Mouse (Mus musculus): ENCODE data around the gene Bcam. TPM values are rescaled to one million over a fixed set of nuclear protein-coding genes. Genes with fewer than 3 reads are reported as not detected.

Bcam gene
- polyA plus RNA-seq, 1 experiment from 2014 or later: 8.8 TPM

DNA sequence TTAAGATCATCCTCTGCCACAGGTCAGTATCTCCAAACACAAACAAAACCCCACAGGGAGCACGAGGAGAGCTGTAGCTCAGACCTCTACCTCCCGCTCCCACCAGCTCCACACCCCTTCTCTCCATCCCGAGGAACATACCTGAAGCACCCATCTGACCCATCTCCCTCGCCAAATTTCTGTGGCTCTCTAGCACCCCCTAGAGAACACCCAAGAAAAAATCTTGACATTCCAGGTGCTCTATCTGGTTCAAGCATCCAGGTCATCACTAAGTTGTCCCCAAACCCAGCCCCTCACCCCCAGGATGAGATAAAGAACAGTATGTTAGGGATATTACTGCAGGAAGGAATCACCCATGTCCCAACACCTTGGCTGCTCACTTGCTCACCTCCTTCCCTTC lies 57.6 kb downstream of the Bcam start:
- ATAC-seq: no peak
- Histone ChIP-seq H3K9me3 (ENCODE audit: low read length) (no peaks in the 10 kb centered on the region), H3K4me1 (ENCODE audit: insufficient read depth) (peaks cover 24% of the 10 kb centered on the region), H3K4me2 (ENCODE audit: low read depth, low read length) (no peak overlapping the region), H3K4me3 (ENCODE audit: low read depth, low read length) (no peak overlapping the region), H3K9ac (replicated peaks) (no peak overlapping the region), H3K27me3 (ENCODE audit: insufficient read depth, low read length) (no peaks in the 10 kb centered on the region), H3K36me3 (replicated peaks; ENCODE audit: insufficient read depth, low read length) (peaks cover 37% of the 10 kb centered on the region), H3K27ac (ENCODE audit: low read depth) (no peak overlapping the region)
- peak; percentile 55 for DNase-seq
- no peak for TF ChIP-seq EP300 (IDR thresholded peaks at IDR 0.05; ENCODE audit: low read depth)
- TF ChIP-seq CTCF (IDR thresholded peaks at IDR 0.05; ENCODE audit: low read depth): peak; percentile 66
- WGBS (ENCODE audit: insufficient replicate concordance): 41% methylated on average over 4 of the region's 4 CpGs

GRCm38 (mm10) chr7:19712414-19712813 lies 58.4 kb downstream of the Bcam start:
- no peak for DNase-seq
- Histone ChIP-seq H3K4me2 (ENCODE audit: low read depth, low read length) (no peak overlapping the region), H3K36me3 (replicated peaks; ENCODE audit: insufficient read depth, low read length) (peaks cover 37% of the 10 kb centered on the region), H3K27me3 (ENCODE audit: insufficient read depth, low read length) (no peaks in the 10 kb centered on the region), H3K4me3 (ENCODE audit: low read depth, low read length) (no peak overlapping the region), H3K9me3 (ENCODE audit: low read length) (no peaks in the 10 kb centered on the region), H3K9ac (replicated peaks) (no peak overlapping the region), H3K27ac (ENCODE audit: low read depth) (no peak overlapping the region), H3K4me1 (ENCODE audit: insufficient read depth) (peaks cover 24% of the 10 kb centered on the region)
- ATAC-seq: no peak
- peak; percentile 63 for TF ChIP-seq CTCF (IDR thresholded peaks at IDR 0.05; ENCODE audit: low read depth)
- TF ChIP-seq EP300 (IDR thresholded peaks at IDR 0.05; ENCODE audit: low read depth): no peak
- 63% methylated on average over 4 of the region's 4 CpGs for WGBS (ENCODE audit: insufficient replicate concordance)

- TF ChIP-seq EP300 (IDR thresholded peaks at IDR 0.05; ENCODE audit: low read depth) (no peak), CTCF (IDR thresholded peaks at IDR 0.05; ENCODE audit: low read depth) (no peak)
Measured at GRCm38 (mm10) chr7:19710650-19711049, 60.2 kb downstream of the Bcam start.

More at GRCm38 (mm10) chr7:19710650-19711049, 60.2 kb downstream of the Bcam start:
- ATAC-seq: no peak
- Histone ChIP-seq H3K9ac (replicated peaks) (no peak overlapping the region), H3K4me2 (ENCODE audit: low read depth, low read length) (no peak overlapping the region), H3K4me1 (ENCODE audit: insufficient read depth) (peaks cover 16% of the 10 kb centered on the region), H3K27ac (ENCODE audit: low read depth) (no peak overlapping the region), H3K4me3 (ENCODE audit: low read depth, low read length) (no peak overlapping the region), H3K27me3 (ENCODE audit: insufficient read depth, low read length) (no peaks in the 10 kb centered on the region), H3K36me3 (replicated peaks; ENCODE audit: insufficient read depth, low read length) (peaks cover 44% of the 10 kb centered on the region), H3K9me3 (ENCODE audit: low read length) (no peaks in the 10 kb centered on the region)
- WGBS (ENCODE audit: insufficient replicate concordance): 84% methylated on average over 10 of the region's 10 CpGs
- DNase-seq: no peak

Other genes starting within 250 kb of the Bcam start
- 8.1 and 8.3 TPM in 2 replicates for gene Ppp1r37, start 207.9 kb downstream of the Bcam start, polyA plus RNA-seq (2015; fragmentation: Nextera tagmentation; extraction: Ambion mirVana)
- 0.89 and 1.2 TPM in 2 replicates for gene Zfp296, start 193.7 kb downstream of the Bcam start, polyA plus RNA-seq (2015; fragmentation: Nextera tagmentation; extraction: Ambion mirVana)
- gene Gemin7, start 193.4 kb downstream of the Bcam start, polyA plus RNA-seq (2015; fragmentation: Nextera tagmentation; extraction: Ambion mirVana): 61.7 and 66.9 TPM in 2 replicates
- gene Clasrp, start 166.5 kb downstream of the Bcam start, polyA plus RNA-seq (2015; fragmentation: Nextera tagmentation; extraction: Ambion mirVana): 7.6 and 8.1 TPM in 2 replicates
- 2.2 and 2.3 TPM in 2 replicates for gene Relb, start 141.6 kb downstream of the Bcam start, polyA plus RNA-seq (2015; fragmentation: Nextera tagmentation; extraction: Ambion mirVana)
- gene Clptm1, start 106.0 kb downstream of the Bcam start, polyA plus RNA-seq (2015; fragmentation: Nextera tagmentation; extraction: Ambion mirVana): 40.3 and 44.4 TPM in 2 replicates
- gene Apoc2, start 93.1 kb downstream of the Bcam start, polyA plus RNA-seq (2015; fragmentation: Nextera tagmentation; extraction: Ambion mirVana): 2,864 and 3,070 TPM in 2 replicates
- 187 and 234 TPM in 2 replicates for gene Gm44805, start 89.6 kb downstream of the Bcam start, polyA plus RNA-seq (2015; fragmentation: Nextera tagmentation; extraction: Ambion mirVana)
- 2,808 and 2,914 TPM in 2 replicates for gene Apoc4, start 89.5 kb downstream of the Bcam start, polyA plus RNA-seq (2015; fragmentation: Nextera tagmentation; extraction: Ambion mirVana)
- gene Apoc1, start 78.4 kb downstream of the Bcam start, polyA plus RNA-seq (2015; fragmentation: Nextera tagmentation; extraction: Ambion mirVana): 5,234 and 5,457 TPM in 2 replicates
- 20,006 and 20,209 TPM in 2 replicates for gene Apoe, start 71.8 kb downstream of the Bcam start, polyA plus RNA-seq (2015; fragmentation: Nextera tagmentation; extraction: Ambion mirVana)
- gene Tomm40, start 55.6 kb downstream of the Bcam start, polyA plus RNA-seq (2015; fragmentation: Nextera tagmentation; extraction: Ambion mirVana): 81.5 and 83.6 TPM in 2 replicates
- 51.0 and 51.3 TPM in 2 replicates for gene Nectin2, start 20.5 kb downstream of the Bcam start, polyA plus RNA-seq (2015; fragmentation: Nextera tagmentation; extraction: Ambion mirVana)
- 9.6 and 10.8 TPM in 2 replicates for gene Cblc, start 25.8 kb upstream of the Bcam start, polyA plus RNA-seq (2015; fragmentation: Nextera tagmentation; extraction: Ambion mirVana)
- 5.4 and 11.2 TPM in 2 replicates for gene Bcl3, start 51.8 kb upstream of the Bcam start, polyA plus RNA-seq (2015; fragmentation: Nextera tagmentation; extraction: Ambion mirVana)
- 0.18 and 0.19 TPM in 2 replicates for gene Gm19345, start 81.0 kb upstream of the Bcam start, polyA plus RNA-seq (2015; fragmentation: Nextera tagmentation; extraction: Ambion mirVana)
- gene Ceacam16, start 90.3 kb upstream of the Bcam start, polyA plus RNA-seq (2015; fragmentation: Nextera tagmentation; extraction: Ambion mirVana): 0.09 TPM in 1 of 2 replicates, not detected in the other
- not detected in 2 replicates for gene Ceacam19, start 116.9 kb upstream of the Bcam start, polyA plus RNA-seq (2015; fragmentation: Nextera tagmentation; extraction: Ambion mirVana)
- gene Pvr, start 150.1 kb upstream of the Bcam start, polyA plus RNA-seq (2015; fragmentation: Nextera tagmentation; extraction: Ambion mirVana): 2.2 and 3.0 TPM in 2 replicates
- gene Igsf23, start 179.7 kb upstream of the Bcam start, polyA plus RNA-seq (2015; fragmentation: Nextera tagmentation; extraction: Ambion mirVana): 0.69 and 0.89 TPM in 2 replicates
- not detected in 2 replicates for gene Ceacam20, start 194.4 kb upstream of the Bcam start, polyA plus RNA-seq (2015; fragmentation: Nextera tagmentation; extraction: Ambion mirVana)
- not detected in 2 replicates for gene Nlrp9b, start 220.4 kb upstream of the Bcam start, polyA plus RNA-seq (2015; fragmentation: Nextera tagmentation; extraction: Ambion mirVana)